Mouse (Mus musculus): ENCODE data around the gene Gatc.
"Not testable (repeated sequence)": the region's sequence is repeated elsewhere in the genome, so short reads cannot be mapped to it uniquely, and the experiment has no call there.

Gene Gatc

GRCm38 (mm10) chr5:115330955-115331354, 10.0 kb downstream of the Gatc start:
- no peak for DNase-seq (ENCODE audit: low spot score in 2 of 2)

GRCm38 (mm10) chr5:115327610-115328548, 13.1 kb downstream of the Gatc start:
- peak; percentile 48 to 55 for DNase-seq (ENCODE audit: low spot score in 2 of 2)

GRCm38 (mm10) chr5:115326875-115327609, 13.9 kb downstream of the Gatc start, which contains the start of gene Srsf9:
Srsf9 (plus strand) TSS chr5:115327177.
- peak; percentile 94 to 98 for DNase-seq (ENCODE audit: low spot score in 2 of 2)

GRCm38 (mm10) chr5:115326256-115326831, 14.6 kb downstream of the Gatc start:
- DNase-seq (ENCODE audit: low spot score in 2 of 2), result no peak

- peak; percentile 39 to 48 for DNase-seq (ENCODE audit: low spot score in 2 of 2)
These were observed 21.7 kb downstream of the Gatc start for GRCm38 (mm10) chr5:115319004-115319940.

- peak; percentile 56 for DNase-seq (ENCODE audit: low spot score in 2 of 2)
These were observed 23.2 kb downstream of the Gatc start for GRCm38 (mm10) chr5:115317645-115318328.

- no peak for DNase-seq (ENCODE audit: low spot score in 2 of 2)
These were observed 23.9 kb downstream of the Gatc start for GRCm38 (mm10) chr5:115316968-115317644.

GRCm38 (mm10) chr5:115313668-115313943, 27.4 kb downstream of the Gatc start:
- no peak for DNase-seq (ENCODE audit: low spot score in 2 of 2)

GRCm38 (mm10) chr5:115312816-115313667, 27.9 kb downstream of the Gatc start:
- no peak for DNase-seq (ENCODE audit: low spot score in 2 of 2)

GRCm38 (mm10) chr5:115312354-115312753, 28.6 kb downstream of the Gatc start:
- no peak for DNase-seq (ENCODE audit: low spot score in 2 of 2)

- DNase-seq (ENCODE audit: low spot score in 2 of 2), result not testable (repeated sequence)
These were observed 38.8 kb downstream of the Gatc start for GRCm38 (mm10) chr5:115302190-115302589.

- DNase-seq (ENCODE audit: low spot score in 2 of 2), result no peak
These were observed 39.4 kb downstream of the Gatc start for GRCm38 (mm10) chr5:115301615-115302014.

- peak; percentile 98 to 99 for DNase-seq (ENCODE audit: low spot score in 2 of 2)
These were observed 40.0 kb downstream of the Gatc start, which contains the start of gene Dynll1 for GRCm38 (mm10) chr5:115300792-115301614. Dynll1 (minus strand) TSS chr5:115300999.

- peak; percentile 13 to 16 for DNase-seq (ENCODE audit: low spot score in 2 of 2)
These were observed 40.8 kb downstream of the Gatc start for GRCm38 (mm10) chr5:115300035-115300744.

GRCm38 (mm10) chr5:115296347-115296746, 44.6 kb downstream of the Gatc start:
- DNase-seq (ENCODE audit: low spot score in 2 of 2), result no peak

GRCm38 (mm10) chr5:115294173-115294572, 46.8 kb downstream of the Gatc start:
- DNase-seq (ENCODE audit: low spot score in 2 of 2), result no peak

- no peak for DNase-seq (ENCODE audit: low spot score in 2 of 2)
These were observed 56.2 kb downstream of the Gatc start for GRCm38 (mm10) chr5:115284735-115285134.
